Mouse (Mus musculus): ENCODE results near the gene Alx3.

- TF ChIP-seq CTCF (IDR thresholded peaks at IDR 0.05; ENCODE audit: low read depth, low read length) (no peak), POLR2A (IDR thresholded peaks at IDR 0.05; ENCODE audit: borderline replicate concordance, low read depth, low read length) (no peak)
Observed at GRCm38 (mm10) chr3:107577810-107578390, 16.9 kb upstream of the Alx3 start.
